Mouse (Mus musculus): ENCODE measurements around the gene Myo5c. TPM values are rescaled to one million over a fixed set of nuclear protein-coding genes. Genes with fewer than 3 reads are reported as not detected.

The Myo5c gene
- polyA plus RNA-seq, 1 experiment = not detected

DNA sequence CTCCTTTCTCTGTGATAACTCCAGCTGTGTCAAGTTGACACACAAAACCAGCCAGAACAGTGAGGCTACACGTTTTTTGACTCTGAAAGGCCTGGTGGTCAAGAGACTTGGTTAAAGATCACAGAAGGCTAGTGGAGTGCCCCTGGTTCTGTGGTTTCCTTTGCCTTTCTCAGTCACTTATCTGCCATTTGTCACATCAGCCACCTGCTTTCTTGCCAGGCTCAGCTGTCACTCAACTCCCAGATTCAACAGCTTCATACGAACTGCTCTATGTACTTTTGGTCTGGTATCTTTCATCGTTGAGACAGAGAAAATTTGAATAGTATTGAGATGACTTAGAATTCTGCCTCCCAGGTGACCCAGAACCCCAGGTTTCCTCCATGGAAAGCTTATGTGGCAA is 21.9 kb downstream of the Myo5c start:
- WGBS = 33% methylated on average over 3 of the region's 3 CpGs
- Histone ChIP-seq H3K4me3 (ENCODE audit: insufficient read depth, low read depth, low read length) (no peak overlapping the region), H3K27ac (ENCODE audit: insufficient read depth, low read depth, low read length) (peak overlapping the region; percentile 95), H3K4me1 (ENCODE audit: control insufficient read depth, insufficient read depth, low read length) (peaks cover 40% of the 10 kb centered on the region)
- TF ChIP-seq POLR2A (IDR thresholded peaks at IDR 0.05; ENCODE audit: insufficient read depth, low read depth, low read length) = no peak
- TF ChIP-seq CTCF (IDR thresholded peaks at IDR 0.05; ENCODE audit: insufficient read depth, low read depth, low read length) = no peak

DNA sequence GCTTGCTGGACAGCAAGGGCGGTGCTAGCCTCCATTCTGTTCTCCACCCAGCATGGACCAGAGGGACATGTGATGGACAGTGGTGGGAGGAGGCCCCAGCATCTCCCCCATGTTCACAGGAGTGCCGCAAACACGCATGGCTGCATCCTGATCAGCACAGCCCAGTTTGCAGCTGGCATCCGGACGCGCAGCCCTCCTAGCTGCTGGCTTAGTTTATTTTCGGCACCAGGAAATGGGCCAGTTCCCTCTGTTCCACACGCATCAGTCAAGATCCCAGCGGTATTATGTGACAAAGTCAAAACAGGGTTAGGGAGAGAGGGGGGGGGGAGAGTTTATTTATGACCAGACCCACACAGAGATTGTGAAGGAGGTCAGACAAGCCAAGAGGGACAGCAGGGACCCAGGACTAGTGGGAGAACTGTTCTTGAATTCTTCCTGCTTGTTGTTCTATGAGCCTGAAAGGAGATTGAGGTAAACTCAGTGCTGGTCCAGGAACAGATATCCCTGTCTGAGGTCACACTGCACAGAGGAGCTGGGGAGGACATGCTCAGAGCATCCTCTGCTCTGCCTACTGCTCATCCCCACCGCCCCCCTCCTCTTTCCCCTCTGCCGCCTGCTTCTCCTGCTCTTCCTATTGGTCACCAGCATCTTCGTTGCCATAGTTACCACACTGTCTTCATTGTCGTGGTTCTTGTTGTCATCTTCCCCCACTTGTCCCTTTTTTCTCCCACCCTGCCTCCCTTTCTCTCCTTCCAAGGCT is 22.6 kb downstream of the Myo5c start:
- WGBS = 18% methylated on average over 13 of the region's 13 CpGs
- TF ChIP-seq POLR2A (IDR thresholded peaks at IDR 0.05; ENCODE audit: insufficient read depth, low read depth, low read length) (0 out of 2 replicates have a peak, but pooled peaks have one; percentile 39), CTCF (IDR thresholded peaks at IDR 0.05; ENCODE audit: insufficient read depth, low read depth, low read length) (no peak)

DNA sequence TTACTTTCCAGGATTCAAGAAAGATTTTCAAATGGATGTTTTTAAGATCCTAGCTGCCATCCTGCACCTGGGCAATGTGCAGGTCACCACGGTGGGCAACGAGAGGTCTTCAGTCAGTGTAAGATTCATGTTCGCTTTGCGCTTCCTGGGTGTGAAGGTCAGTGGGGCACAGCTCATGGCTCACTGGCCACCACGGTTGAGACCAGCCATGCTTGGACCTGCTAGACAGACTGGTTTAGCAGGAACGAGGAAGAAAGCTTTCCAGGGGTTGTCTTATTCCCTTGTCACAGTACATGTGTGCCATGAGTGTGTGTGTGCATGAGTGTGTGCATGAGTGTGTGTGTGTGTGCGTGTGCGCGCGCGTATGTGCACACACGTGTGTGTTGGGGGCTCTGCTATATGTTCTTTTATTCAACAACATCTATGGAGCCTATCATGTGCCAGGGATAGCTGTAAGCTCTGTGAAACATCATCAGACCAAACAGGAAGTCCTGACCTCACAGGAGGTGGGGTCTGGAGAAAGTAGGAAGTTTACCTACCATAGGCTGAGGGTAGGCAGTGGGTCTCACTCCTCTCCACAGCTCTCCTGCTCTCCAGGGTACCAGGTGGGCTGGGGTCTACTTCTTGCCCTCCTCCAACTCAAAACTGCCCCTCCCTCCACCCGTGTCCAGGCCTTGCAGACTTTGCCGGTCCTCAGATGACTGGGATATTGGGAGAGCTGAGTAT is 24.2 kb downstream of the Myo5c start:
- no peak overlapping the region for H3K4me3 ChIP-seq (ENCODE audit: insufficient read depth, low read depth, low read length)
- TF ChIP-seq CTCF (IDR thresholded peaks at IDR 0.05; ENCODE audit: insufficient read depth, low read depth, low read length) (no peak), POLR2A (IDR thresholded peaks at IDR 0.05; ENCODE audit: insufficient read depth, low read depth, low read length) (no peak)
- WGBS = 88% methylated on average over 14 of the region's 14 CpGs
- H3K4me1 ChIP-seq (ENCODE audit: control insufficient read depth, insufficient read depth, low read length) = peaks cover 43% of the 10 kb centered on the region
- H3K27ac ChIP-seq (ENCODE audit: insufficient read depth, low read depth, low read length) = peak overlapping the region; percentile 61

More for the DNA sequence above, 22.6 kb downstream of the Myo5c start:
- Histone ChIP-seq H3K4me3 (ENCODE audit: insufficient read depth, low read depth, low read length) (no peak overlapping the region), H3K4me1 (ENCODE audit: control insufficient read depth, insufficient read depth, low read length) (peaks cover 40% of the 10 kb centered on the region), H3K27ac (ENCODE audit: insufficient read depth, low read depth, low read length) (peak overlapping the region; percentile 95)

DNA sequence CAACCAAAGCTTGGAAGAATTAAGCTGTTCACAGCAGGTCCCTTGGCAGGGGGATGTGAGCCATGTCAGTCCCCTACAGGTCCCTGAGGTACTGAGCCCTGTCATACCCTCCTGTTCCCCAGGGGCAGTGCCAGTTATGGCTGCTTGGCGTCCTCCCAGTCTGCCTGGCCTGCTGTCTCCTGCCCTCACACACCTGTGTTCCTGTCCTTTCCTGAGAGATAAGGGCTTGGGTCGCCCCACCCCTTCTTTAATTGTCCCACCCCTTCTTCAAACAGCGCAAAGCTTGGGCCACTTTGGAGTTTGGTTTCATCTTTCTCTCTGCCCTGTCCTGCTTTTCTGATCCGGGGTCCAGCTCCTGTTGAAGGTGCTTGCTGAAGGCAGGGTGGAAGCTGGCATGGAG is 27.0 kb downstream of the Myo5c start:
- Histone ChIP-seq H3K27ac (ENCODE audit: insufficient read depth, low read depth, low read length) (no peak overlapping the region), H3K4me3 (ENCODE audit: insufficient read depth, low read depth, low read length) (no peak overlapping the region), H3K4me1 (ENCODE audit: control insufficient read depth, insufficient read depth, low read length) (peaks cover 41% of the 10 kb centered on the region)
- TF ChIP-seq POLR2A (IDR thresholded peaks at IDR 0.05; ENCODE audit: insufficient read depth, low read depth, low read length) (no peak), CTCF (IDR thresholded peaks at IDR 0.05; ENCODE audit: insufficient read depth, low read depth, low read length) (no peak)
- 82% methylated on average over 4 of the region's 4 CpGs for WGBS

DNA sequence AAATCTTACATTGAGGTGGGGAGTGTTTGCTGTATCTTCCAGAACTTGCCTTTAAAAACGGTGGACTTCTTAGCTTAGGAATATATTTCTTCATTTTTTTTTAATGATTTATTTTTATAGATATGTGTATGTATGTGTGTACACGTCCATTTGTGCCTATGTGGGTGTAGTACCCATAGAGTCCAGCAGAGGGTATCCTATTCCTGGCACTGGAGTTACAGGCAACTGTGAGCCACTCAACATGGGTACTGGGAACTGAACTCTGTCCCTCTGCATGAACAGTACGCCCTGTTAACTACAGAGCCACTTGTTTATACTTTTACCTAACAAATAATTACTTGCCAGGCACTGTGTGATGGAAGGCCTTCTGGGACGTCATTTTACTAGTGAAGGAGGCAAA is 27.8 kb downstream of the Myo5c start:
- Histone ChIP-seq H3K27ac (ENCODE audit: insufficient read depth, low read depth, low read length) (no peak overlapping the region), H3K4me1 (ENCODE audit: control insufficient read depth, insufficient read depth, low read length) (peaks cover 37% of the 10 kb centered on the region), H3K4me3 (ENCODE audit: insufficient read depth, low read depth, low read length) (no peak overlapping the region)
- 97% methylated on average over 4 of the region's 4 CpGs for WGBS
- TF ChIP-seq CTCF (IDR thresholded peaks at IDR 0.05; ENCODE audit: insufficient read depth, low read depth, low read length) = no peak
- no peak for TF ChIP-seq POLR2A (IDR thresholded peaks at IDR 0.05; ENCODE audit: insufficient read depth, low read depth, low read length)

DNA sequence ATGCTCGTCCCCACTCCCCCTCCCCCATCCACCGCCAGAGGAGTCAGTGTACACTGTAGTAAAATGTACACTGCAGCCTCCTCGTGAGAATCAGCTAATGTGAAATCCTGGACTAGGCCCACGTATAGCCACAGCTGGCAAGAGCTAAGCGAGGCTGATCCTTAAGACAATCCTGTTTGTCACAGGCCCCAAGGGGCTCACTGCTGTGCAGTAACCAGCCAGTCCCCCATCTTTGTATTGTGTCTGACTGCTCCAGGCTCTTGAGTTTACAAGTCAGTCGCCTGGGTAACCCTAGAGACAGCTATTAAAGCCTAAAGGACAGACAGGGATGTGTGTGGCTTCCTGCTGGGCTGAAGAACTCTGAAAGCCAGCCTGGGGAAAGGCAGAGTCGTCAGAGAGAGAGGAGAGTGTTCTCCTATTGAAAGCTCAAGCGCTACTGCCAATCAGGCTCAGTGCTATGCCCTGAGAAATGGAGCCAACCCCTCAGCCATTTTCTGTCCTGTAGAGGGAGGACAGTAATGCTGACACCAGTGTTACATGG is 29.6 kb downstream of the Myo5c start:
- peaks cover 22% of the 10 kb centered on the region for H3K4me1 ChIP-seq (ENCODE audit: control insufficient read depth, insufficient read depth, low read length)
- TF ChIP-seq CTCF (IDR thresholded peaks at IDR 0.05; ENCODE audit: insufficient read depth, low read depth, low read length) (no peak), POLR2A (IDR thresholded peaks at IDR 0.05; ENCODE audit: insufficient read depth, low read depth, low read length) (no peak)
- WGBS = 20% methylated on average over 8 of the region's 8 CpGs
- no peak overlapping the region for H3K27ac ChIP-seq (ENCODE audit: insufficient read depth, low read depth, low read length)
- H3K4me3 ChIP-seq (ENCODE audit: insufficient read depth, low read depth, low read length) = no peak overlapping the region

DNA sequence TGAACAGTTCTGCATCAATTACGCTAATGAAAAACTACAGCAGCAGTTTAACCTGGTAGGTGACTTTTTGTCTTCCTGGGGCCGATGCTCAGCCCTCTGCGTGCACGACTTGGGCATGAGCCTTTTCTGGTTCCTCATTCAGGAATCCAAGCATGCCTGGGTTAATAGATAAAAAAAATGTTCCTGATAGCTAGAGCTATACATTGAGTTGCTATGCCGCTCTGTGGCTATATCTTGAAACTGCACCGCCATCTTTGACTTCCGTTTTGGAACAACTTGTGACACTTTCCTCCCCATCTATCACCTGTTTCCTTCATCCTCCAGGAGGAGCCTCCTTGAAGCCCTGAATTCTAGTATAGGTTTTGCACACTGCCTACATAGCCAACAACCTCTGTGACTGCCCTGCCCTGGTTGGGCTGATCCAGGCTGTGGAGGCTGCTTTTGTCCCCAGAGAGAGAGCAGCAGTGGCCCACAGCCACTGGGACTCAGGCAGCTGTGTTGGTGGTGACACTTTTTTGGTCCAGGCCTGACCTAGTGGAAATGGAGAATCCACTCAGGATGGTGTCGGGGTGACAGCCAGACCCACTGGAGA is 30.5 kb downstream of the Myo5c start:
- H3K4me1 ChIP-seq (ENCODE audit: control insufficient read depth, insufficient read depth, low read length) = peaks cover 16% of the 10 kb centered on the region
- H3K27ac ChIP-seq (ENCODE audit: insufficient read depth, low read depth, low read length) = no peak overlapping the region
- 64% methylated on average over 8 of the region's 8 CpGs for WGBS
- no peak overlapping the region for H3K4me3 ChIP-seq (ENCODE audit: insufficient read depth, low read depth, low read length)
- TF ChIP-seq CTCF (IDR thresholded peaks at IDR 0.05; ENCODE audit: insufficient read depth, low read depth, low read length) (no peak), POLR2A (IDR thresholded peaks at IDR 0.05; ENCODE audit: insufficient read depth, low read depth, low read length) (no peak)

DNA sequence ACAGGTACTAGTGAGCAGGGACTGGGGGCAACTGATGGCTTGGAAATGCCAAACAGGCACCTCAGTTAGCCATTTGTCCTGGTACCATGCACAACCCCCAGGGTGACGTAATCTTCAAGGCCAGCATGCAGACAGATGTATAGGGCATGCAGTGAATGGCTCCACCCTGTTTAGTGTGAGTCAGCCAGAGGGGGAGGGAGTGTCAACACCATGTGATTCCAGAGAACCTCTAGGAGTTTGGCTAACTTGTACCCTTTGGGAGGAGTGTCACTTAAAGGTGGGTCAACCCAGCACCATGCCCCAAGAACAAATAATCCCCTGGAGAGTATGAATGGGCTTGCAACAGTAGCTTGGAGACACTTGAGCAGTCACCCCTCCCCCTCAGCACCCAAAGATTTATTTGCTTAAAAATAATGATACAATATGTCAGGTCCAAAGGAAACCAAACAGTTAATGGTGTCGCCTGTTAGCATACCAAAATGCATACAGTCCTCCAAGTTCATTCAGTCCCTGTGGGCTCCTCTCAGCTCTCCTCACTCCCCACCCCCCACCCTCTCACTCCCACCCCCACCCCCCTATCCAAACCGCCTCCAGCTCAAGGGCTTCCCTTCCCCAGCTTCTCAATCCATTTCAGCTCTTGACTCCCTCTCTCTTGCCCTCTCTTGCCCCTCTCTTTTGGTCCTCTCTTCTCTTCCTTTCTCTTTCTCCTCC is 32.3 kb downstream of the Myo5c start:
- H3K4me3 ChIP-seq (ENCODE audit: insufficient read depth, low read depth, low read length) = no peak overlapping the region
- H3K4me1 ChIP-seq (ENCODE audit: control insufficient read depth, insufficient read depth, low read length) = peaks cover 16% of the 10 kb centered on the region
- no peak overlapping the region for H3K27ac ChIP-seq (ENCODE audit: insufficient read depth, low read depth, low read length)
- TF ChIP-seq POLR2A (IDR thresholded peaks at IDR 0.05; ENCODE audit: insufficient read depth, low read depth, low read length) (no peak), CTCF (IDR thresholded peaks at IDR 0.05; ENCODE audit: insufficient read depth, low read depth, low read length) (no peak)
- 50% methylated on average over 3 of the region's 3 CpGs for WGBS

Data from olfactory bulb, adult 2 months (tissue).